Mouse (Mus musculus) thymus, adult 2 months (tissue): Measurements from ENCODE around the gene Schip1. TPM values are rescaled to one million over a fixed set of nuclear protein-coding genes. Genes with fewer than 3 reads are reported as not detected.

ENCODE experiments used
- DNase-seq: peaks from one replicate; pipeline ENCODE4 v3.0.0; 2021
- H3K27ac ChIP-seq: fragments of 200-500 bp; 2 replicates; pipeline ENCODE4 v1.5.1; 2012; ENCODE audit warnings: low read length, control low read depth; ENCODE audit not compliant: control insufficient read depth, insufficient read depth
- H3K27me3 ChIP-seq: fragments of 200-500 bp; 2 replicates; pipeline ENCODE4 v1.6.1; 2012; ENCODE audit warnings: mild to moderate bottlenecking, low read length, moderate library complexity, mixed read lengths; ENCODE audit not compliant: control insufficient read depth, insufficient read depth
- H3K36me3 ChIP-seq: fragments of 200-500 bp; 2 replicates; pipeline ENCODE4 v1.6.1; 2012; ENCODE audit warnings: mild to moderate bottlenecking, low read length, moderate library complexity; ENCODE audit not compliant: control insufficient read depth, insufficient read depth
- H3K4me1 ChIP-seq: fragments of 200-500 bp; replicated peaks from 2 replicates; pipeline ENCODE4 v1.6.1; 2012; ENCODE audit warnings: low read length; ENCODE audit not compliant: control insufficient read depth, insufficient read depth
- H3K4me3 ChIP-seq: fragments of 200-500 bp; 2 replicates; pipeline ENCODE4 v1.5.1; 2012; ENCODE audit warnings: mild to moderate bottlenecking, low read length, control low read depth, moderate library complexity; ENCODE audit not compliant: control insufficient read depth, insufficient read depth
- CTCF ChIP-seq: fragments of 200-500 bp; IDR thresholded peaks from 2 replicates; pipeline ENCODE4 v1.5.1; 2012; ENCODE audit warnings: mild to moderate bottlenecking, control low read depth, low read length, moderate library complexity, borderline replicate concordance; ENCODE audit not compliant: control insufficient read depth, poor library complexity, insufficient read depth; ENCODE audit errors: extremely low read depth
- POLR2A ChIP-seq: fragments of 200-500 bp; IDR thresholded peaks from 2 replicates; pipeline ENCODE4 v1.6.1; 2012; ENCODE audit warnings: mild to moderate bottlenecking, low read length, control low read depth, moderate library complexity; ENCODE audit not compliant: control insufficient read depth, poor library complexity, insufficient read depth; ENCODE audit errors: extremely low read depth
- WGBS: fragments of 180-500 bp; shearing (Covaris S2); methylation state at CpG from one replicate; pipeline ENCODE4 v1.1.7; 2018; 5-methylcytosine and 5-hydroxymethylcytosine counted together
- polyA plus RNA-seq: library from polyadenylated mRNA; depleted of rRNA; stranded (reverse); fragments of >200 nt; gene quantifications from 2 replicates; pipeline ENCODE4 v1.2.3, GENCODE M21; 2012

Gene Schip1
- polyA plus RNA-seq, 1 experiment, result 3.2 TPM

GRCm38 (mm10) chr3:68525361-68525878 is 460.8 kb downstream of the Schip1 start:
- H3K27ac ChIP-seq, result no peak overlapping the region
- WGBS, result 97% methylated on average over 10 of the region's 10 CpGs

GRCm38 (mm10) chr3:68526416-68526815 is 461.8 kb downstream of the Schip1 start:
- no peaks in the 10 kb centered on the region for H3K36me3 ChIP-seq
- H3K27me3 ChIP-seq, result no peaks in the 10 kb centered on the region
- no peak overlapping the region for H3K4me3 ChIP-seq
- no peak for DNase-seq
- H3K4me1 ChIP-seq, result no peaks in the 10 kb centered on the region
- no peak overlapping the region for H3K27ac ChIP-seq
- WGBS, result 63% methylated on average over 4 of the region's 4 CpGs
- TF ChIP-seq CTCF (no peak), POLR2A (no peak)

More at GRCm38 (mm10) chr3:68525361-68525878, 460.8 kb downstream of the Schip1 start:
- no peak for DNase-seq
- Histone ChIP-seq H3K36me3 (no peaks in the 10 kb centered on the region), H3K4me3 (no peak overlapping the region), H3K27me3 (no peaks in the 10 kb centered on the region), H3K4me1 (no peaks in the 10 kb centered on the region)
- TF ChIP-seq CTCF, result no peak
- no peak for TF ChIP-seq POLR2A

GRCm38 (mm10) chr3:68527182-68527581 is 462.6 kb downstream of the Schip1 start:
- Histone ChIP-seq H3K4me1 (no peaks in the 10 kb centered on the region), H3K27me3 (no peaks in the 10 kb centered on the region), H3K27ac (no peak overlapping the region), H3K4me3 (no peak overlapping the region), H3K36me3 (no peaks in the 10 kb centered on the region)
- 87% methylated on average over 4 of the region's 4 CpGs for WGBS
- DNase-seq, result no peak
- TF ChIP-seq POLR2A (no peak), CTCF (no peak)

- no peak for DNase-seq
- H3K27ac ChIP-seq, result no peak overlapping the region
- H3K36me3 ChIP-seq, result no peaks in the 10 kb centered on the region
- 95% methylated on average over 4 of the region's 4 CpGs for WGBS
- no peaks in the 10 kb centered on the region for H3K4me1 ChIP-seq
- TF ChIP-seq POLR2A (no peak), CTCF (no peak)
- H3K27me3 ChIP-seq, result no peaks in the 10 kb centered on the region
- no peak overlapping the region for H3K4me3 ChIP-seq
These were observed 467.3 kb downstream of the Schip1 start for GRCm38 (mm10) chr3:68531908-68532307.

GRCm38 (mm10) chr3:68534571-68535051 is 470.0 kb downstream of the Schip1 start:
- Histone ChIP-seq H3K36me3 (no peaks in the 10 kb centered on the region), H3K4me3 (no peak overlapping the region), H3K27me3 (no peaks in the 10 kb centered on the region), H3K4me1 (no peaks in the 10 kb centered on the region), H3K27ac (no peak overlapping the region)
- no peak for DNase-seq
- TF ChIP-seq POLR2A, result no peak
- no peak for TF ChIP-seq CTCF
- WGBS, result 58% methylated on average over 7 of the region's 7 CpGs

GRCm38 (mm10) chr3:68535160-68535728 is 470.6 kb downstream of the Schip1 start:
- Histone ChIP-seq H3K4me1 (no peaks in the 10 kb centered on the region), H3K36me3 (no peaks in the 10 kb centered on the region), H3K4me3 (no peak overlapping the region), H3K27me3 (no peaks in the 10 kb centered on the region), H3K27ac (no peak overlapping the region)
- no peak for DNase-seq
- TF ChIP-seq CTCF, result no peak
- TF ChIP-seq POLR2A, result no peak
- 88% methylated on average over 7 of the region's 7 CpGs for WGBS
